8 mouse cellular contexts compared by ENCODE assay signal in the genomic region with DNA sequence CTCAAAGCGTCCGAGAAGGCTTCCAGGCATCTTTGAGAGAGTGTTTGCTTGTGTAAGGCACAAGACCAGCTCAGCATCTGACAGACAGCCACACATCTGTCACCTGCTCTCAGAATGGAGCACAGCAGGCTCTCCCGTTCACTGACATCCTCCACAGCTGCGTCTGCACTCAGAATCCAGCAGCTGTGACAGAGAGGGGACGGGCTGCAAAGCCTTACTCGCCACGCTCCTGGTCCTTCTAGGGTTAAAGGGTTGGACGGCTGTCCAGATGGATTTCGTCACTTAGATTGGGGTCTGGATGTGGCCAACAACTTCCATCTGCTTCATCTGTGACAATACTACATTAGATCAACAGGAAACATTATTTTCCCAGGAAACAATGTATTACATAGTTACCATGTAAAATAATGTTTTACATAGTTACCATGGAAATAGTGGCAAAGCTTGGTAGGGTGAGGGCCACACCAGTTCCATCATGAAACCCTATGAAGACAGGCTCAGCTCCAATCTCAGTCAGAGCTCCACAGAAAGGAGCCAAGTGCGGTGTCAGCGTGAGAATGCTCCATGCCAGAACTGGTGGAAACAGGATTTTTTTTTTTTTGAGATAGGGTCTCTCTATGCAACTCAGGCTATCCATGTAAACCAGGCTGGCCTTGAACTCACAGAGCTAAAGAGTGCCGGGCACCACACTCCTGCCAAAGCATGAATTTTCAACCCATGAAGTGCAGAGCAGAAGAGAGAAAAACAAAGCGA. TPM values are rescaled to one million over a fixed set of nuclear protein-coding genes. Genes with fewer than 3 reads are reported as not detected.
A peak's percentile ranks its signal among the peaks of the same experiment; 100 is the strongest.
DNase-seq lines count a peak whose midpoint lies in the region; ATAC-seq lines count a peak whose summit lies in the region.

No protein-coding gene starts in this region.

- H3K4me1 ChIP-seq in midbrain, embryonic 10.5 days = peaks cover 14% of the 10 kb centered on the region; the same call in 1 of the 2 replicates
- H3K4me1 ChIP-seq in midbrain, embryonic 14.5 days (ENCODE audit: control insufficient read depth, insufficient read depth, low read length) = no peaks in the 10 kb centered on the region

- DNase-seq in heart, adult 18-20 months = peak; percentile 61 to 66
- no peak for DNase-seq in heart, postnatal 36 days
- peak; percentile 13 for DNase-seq in midbrain, embryonic 10.5 days (ENCODE audit: low spot score)
- no peak for DNase-seq in midbrain, embryonic 14.5 days
- peak; percentile 36 for DNase-seq in lung, postnatal 14 days
- peak; percentile 67 for DNase-seq in thymus, postnatal 4 days
- DNase-seq in right cerebral cortex, adult 2 months (ENCODE audit: low spot score in 2 of 2) = no peak
- no peak for DNase-seq in T-cell, adult 2 months (ENCODE audit: low spot score)

- no peaks in the 10 kb centered on the region for H3K27me3 ChIP-seq in midbrain, embryonic 10.5 days (ENCODE audit: low read depth, poor library complexity, severe bottlenecking)
- no peaks in the 10 kb centered on the region for H3K27me3 ChIP-seq in midbrain, embryonic 14.5 days (ENCODE audit: control insufficient read depth, insufficient read depth, low read length)

- H3K9me3 ChIP-seq in midbrain, embryonic 10.5 days (replicated peaks) = peaks cover 6% of the 10 kb centered on the region; the same call in 1 of the 2 replicates
- H3K9me3 ChIP-seq in midbrain, embryonic 14.5 days (ENCODE audit: control insufficient read depth, low read length) = no peaks in the 10 kb centered on the region

- H3K27ac ChIP-seq in midbrain, embryonic 10.5 days (replicated peaks) = 0 out of 2 replicates have a peak overlapping the region, but pooled peaks have one; percentile 6
- H3K27ac ChIP-seq in midbrain, embryonic 14.5 days (replicated peaks; ENCODE audit: low read depth, low read length) = no peak overlapping the region

- no peak overlapping the region for H3K4me2 ChIP-seq in midbrain, embryonic 14.5 days (ENCODE audit: low read length)

- 70% methylated on average over 13 of the region's 13 CpGs for WGBS in midbrain, embryonic 10.5 days
- WGBS in midbrain, embryonic 14.5 days = 50% methylated on average over 13 of the region's 13 CpGs

- intact Hi-C loops in heart, postnatal 36 days (cut with DNase I) = no loop called here

- no peak overlapping the region for H3K4me3 ChIP-seq in midbrain, embryonic 10.5 days
- no peak overlapping the region for H3K4me3 ChIP-seq in midbrain, embryonic 14.5 days (replicated peaks; ENCODE audit: low read depth, low read length)

- H3K9ac ChIP-seq in midbrain, embryonic 14.5 days (replicated peaks; ENCODE audit: low read length) = no peak overlapping the region

- H3K36me3 ChIP-seq in midbrain, embryonic 10.5 days = no peaks in the 10 kb centered on the region
- no peaks in the 10 kb centered on the region for H3K36me3 ChIP-seq in midbrain, embryonic 14.5 days (ENCODE audit: control insufficient read depth, insufficient read depth, low read length)

- no peak for ATAC-seq in midbrain, embryonic 14.5 days (ENCODE audit: low FRiP score, low TSS enrichment)

RNA-seq across cellular contexts. Expression of a gene that starts 28.2 kb away (rescaled TPM):
- total RNA-seq in heart, adult 18-20 months (2021) = 10 to 100 TPM; 42.7 to 46.4 TPM
- total RNA-seq in heart, postnatal 36 days (2021) = 10 to 100 TPM; 40.2 to 46.2 TPM
- 347 and 384 TPM in 2 replicates for polyA plus RNA-seq in midbrain, embryonic 10.5 days (2016; fragmentation: Nextera tagmentation; extraction: Ambion mirVana)
- polyA plus RNA-seq in midbrain, embryonic 14.5 days (2014; fragmentation: Nextera tagmentation; extraction: Ambion mirVana) = 108 and 142 TPM in 2 replicates

RNA-seq across cellular contexts. Expression of a gene that starts 28.6 kb away (rescaled TPM):
- 1,000 to 10,000 TPM; 4,737 to 4,778 TPM for total RNA-seq in heart, adult 18-20 months (2021)
- 1,000 to 10,000 TPM; 4,631 to 4,708 TPM for total RNA-seq in heart, postnatal 36 days (2021)
- 948 and 963 TPM in 2 replicates for polyA plus RNA-seq in midbrain, embryonic 10.5 days (2016; fragmentation: Nextera tagmentation; extraction: Ambion mirVana)
- 1,016 and 1,147 TPM in 2 replicates for polyA plus RNA-seq in midbrain, embryonic 14.5 days (2014; fragmentation: Nextera tagmentation; extraction: Ambion mirVana)

RNA-seq across cellular contexts. Expression of a gene that starts 28.7 kb away (rescaled TPM):
- not detected for total RNA-seq in heart, adult 18-20 months (2021)
- total RNA-seq in heart, postnatal 36 days (2021) = 1 to 10 TPM in 1 of 2 experiments, not detected in 1; 1.1 TPM
- 3.1 and 3.5 TPM in 2 replicates for polyA plus RNA-seq in midbrain, embryonic 10.5 days (2016; fragmentation: Nextera tagmentation; extraction: Ambion mirVana)
- 4.9 and 5.1 TPM in 2 replicates for polyA plus RNA-seq in midbrain, embryonic 14.5 days (2014; fragmentation: Nextera tagmentation; extraction: Ambion mirVana)

RNA-seq across cellular contexts. Expression of a gene that starts 39.6 kb away (rescaled TPM):
- total RNA-seq in heart, adult 18-20 months (2021) = 1 to 10 TPM; 4.8 to 6.9 TPM
- total RNA-seq in heart, postnatal 36 days (2021) = 1 to 10 TPM; 3.9 to 5.6 TPM
- 6.9 and 7.6 TPM in 2 replicates for polyA plus RNA-seq in midbrain, embryonic 10.5 days (2016; fragmentation: Nextera tagmentation; extraction: Ambion mirVana)
- polyA plus RNA-seq in midbrain, embryonic 14.5 days (2014; fragmentation: Nextera tagmentation; extraction: Ambion mirVana) = 2.0 and 4.0 TPM in 2 replicates

RNA-seq across cellular contexts. Expression of a gene that starts 49.1 kb away (rescaled TPM):
- total RNA-seq in heart, adult 18-20 months (2021) = 1 to 10 TPM; 5.6 to 6.3 TPM
- total RNA-seq in heart, postnatal 36 days (2021) = 1 to 10 TPM; 3.1 to 3.4 TPM
- polyA plus RNA-seq in midbrain, embryonic 10.5 days (2016; fragmentation: Nextera tagmentation; extraction: Ambion mirVana) = 3.9 TPM in 2 replicates
- 11.8 and 12.8 TPM in 2 replicates for polyA plus RNA-seq in midbrain, embryonic 14.5 days (2014; fragmentation: Nextera tagmentation; extraction: Ambion mirVana)

Comparison
In these comparisons a context has a peak if more than half of its experiments do, and no peak if none do; other contexts are left out.
1. DNase-seq: peak in heart, adult 18-20 months (2 of 2), midbrain, embryonic 10.5 days (single experiment), lung, postnatal 14 days (single experiment) and thymus, postnatal 4 days (single experiment); none in heart, postnatal 36 days (0 of 2), midbrain, embryonic 14.5 days (single experiment), right cerebral cortex, adult 2 months (0 of 2) and T-cell, adult 2 months (single experiment).